Mouse (Mus musculus): ENCODE data around the gene Haus7. TPM values are rescaled to one million over a fixed set of nuclear protein-coding genes. Genes with fewer than 3 reads are reported as not detected.
"Not testable (repeated sequence)": the region's sequence is repeated elsewhere in the genome, so short reads cannot be mapped to it uniquely, and the experiment has no call there.

Gene Haus7
- polyA plus RNA-seq, 1 experiment from 2014 or later: 42.3 TPM

GRCm38 (mm10) chrX:73441428-73441827 is 17.4 kb downstream of the Haus7 start:
- H3K36me3 ChIP-seq (ENCODE audit: control insufficient read depth, insufficient read depth): no peaks in the 10 kb centered on the region
- WGBS: 68% methylated on average over 2 of the region's 2 CpGs
- no peaks in the 10 kb centered on the region for H3K9me3 ChIP-seq (replicated peaks; ENCODE audit: control insufficient read depth, low read length)
- no peak overlapping the region for H3K9ac ChIP-seq (ENCODE audit: low read length)
- no peak overlapping the region for H3K4me2 ChIP-seq (ENCODE audit: low read depth, low read length)
- H3K4me1 ChIP-seq (ENCODE audit: control insufficient read depth, insufficient read depth, low read length): no peaks in the 10 kb centered on the region
- ATAC-seq (replicated peaks; ENCODE audit: extremely low read depth, insufficient read depth, low FRiP score): no peak
- no peak overlapping the region for H3K27ac ChIP-seq (ENCODE audit: low read length)
- no peak overlapping the region for H3K4me3 ChIP-seq (ENCODE audit: low read length)
- H3K27me3 ChIP-seq (ENCODE audit: control insufficient read depth, insufficient read depth, low read length): no peaks in the 10 kb centered on the region; the same call in 1 of the 2 replicates

- Histone ChIP-seq H3K9me3 (replicated peaks; ENCODE audit: control insufficient read depth, low read length) (no peaks in the 10 kb centered on the region), H3K4me1 (ENCODE audit: control insufficient read depth, insufficient read depth, low read length) (no peaks in the 10 kb centered on the region), H3K27ac (ENCODE audit: low read length) (no peak within 1 kb of the TSS), H3K9ac (ENCODE audit: low read length) (no peak within 1 kb of the TSS), H3K4me3 (ENCODE audit: low read length) (no peak within 1 kb of the TSS), H3K36me3 (ENCODE audit: control insufficient read depth, insufficient read depth) (no peaks in the 10 kb centered on the region), H3K27me3 (ENCODE audit: control insufficient read depth, insufficient read depth, low read length) (no peaks in the 10 kb centered on the region; the same call in 1 of the 2 replicates), H3K4me2 (ENCODE audit: low read depth, low read length) (no peak within 1 kb of the TSS)
- 70% methylated on average over 11 of the region's 11 CpGs for WGBS
- no peak for ATAC-seq (replicated peaks; ENCODE audit: extremely low read depth, insufficient read depth, low FRiP score)
Observed at GRCm38 (mm10) chrX:73435252-73435651, 23.6 kb downstream of the Haus7 start, which contains the start of gene Trex2. Gene Trex2, minus strand, starts transcription at chrX:73435344.

- ATAC-seq (replicated peaks; ENCODE audit: extremely low read depth, insufficient read depth, low FRiP score): no peak
- 66% methylated on average over 5 of the region's 5 CpGs for WGBS
- Histone ChIP-seq H3K4me2 (ENCODE audit: low read depth, low read length) (no peak overlapping the region), H3K27ac (ENCODE audit: low read length) (no peak overlapping the region), H3K9me3 (replicated peaks; ENCODE audit: control insufficient read depth, low read length) (no peaks in the 10 kb centered on the region), H3K9ac (ENCODE audit: low read length) (no peak overlapping the region), H3K36me3 (ENCODE audit: control insufficient read depth, insufficient read depth) (no peaks in the 10 kb centered on the region), H3K4me3 (ENCODE audit: low read length) (no peak overlapping the region), H3K27me3 (ENCODE audit: control insufficient read depth, insufficient read depth, low read length) (no peaks in the 10 kb centered on the region), H3K4me1 (ENCODE audit: control insufficient read depth, insufficient read depth, low read length) (no peaks in the 10 kb centered on the region)
Observed at GRCm38 (mm10) chrX:73432850-73433249, 26.0 kb downstream of the Haus7 start.

GRCm38 (mm10) chrX:73430036-73430435 is 28.8 kb downstream of the Haus7 start:
- Histone ChIP-seq H3K9me3 (replicated peaks; ENCODE audit: control insufficient read depth, low read length) (no peaks in the 10 kb centered on the region), H3K27me3 (ENCODE audit: control insufficient read depth, insufficient read depth, low read length) (no peaks in the 10 kb centered on the region), H3K36me3 (ENCODE audit: control insufficient read depth, insufficient read depth) (no peaks in the 10 kb centered on the region), H3K9ac (ENCODE audit: low read length) (no peak overlapping the region), H3K4me1 (ENCODE audit: control insufficient read depth, insufficient read depth, low read length) (no peaks in the 10 kb centered on the region), H3K4me2 (ENCODE audit: low read depth, low read length) (no peak overlapping the region), H3K27ac (ENCODE audit: low read length) (no peak overlapping the region), H3K4me3 (ENCODE audit: low read length) (no peak overlapping the region)
- 81% methylated on average over 2 of the region's 2 CpGs for WGBS
- ATAC-seq (replicated peaks; ENCODE audit: extremely low read depth, insufficient read depth, low FRiP score): no peak

GRCm38 (mm10) chrX:73412767-73413166 is 46.1 kb downstream of the Haus7 start:
- no peak overlapping the region for H3K4me2 ChIP-seq (ENCODE audit: low read depth, low read length)
- H3K9ac ChIP-seq (ENCODE audit: low read length): no peak overlapping the region
- no peaks in the 10 kb centered on the region for H3K36me3 ChIP-seq (ENCODE audit: control insufficient read depth, insufficient read depth)
- 22% methylated on average over 1 of the region's 1 CpGs for WGBS
- peaks cover 4% of the 10 kb centered on the region; the same call in 1 of the 2 replicates for H3K27me3 ChIP-seq (ENCODE audit: control insufficient read depth, insufficient read depth, low read length)
- no peak overlapping the region for H3K27ac ChIP-seq (ENCODE audit: low read length)
- no peak for ATAC-seq (replicated peaks; ENCODE audit: extremely low read depth, insufficient read depth, low FRiP score)
- no peak overlapping the region for H3K4me3 ChIP-seq (ENCODE audit: low read length)
- H3K9me3 ChIP-seq (replicated peaks; ENCODE audit: control insufficient read depth, low read length): no peaks in the 10 kb centered on the region
- no peaks in the 10 kb centered on the region for H3K4me1 ChIP-seq (ENCODE audit: control insufficient read depth, insufficient read depth, low read length)

- 13% methylated on average over 20 of the region's 20 CpGs for WGBS
- 0 out of 2 replicates have a peak within 1 kb of the TSS, but pooled peaks have one; percentile 3 for H3K9ac ChIP-seq (ENCODE audit: low read length)
- no peaks in the 10 kb centered on the region; the same call in 1 of the 2 replicates for H3K9me3 ChIP-seq (replicated peaks; ENCODE audit: control insufficient read depth, low read length)
- peak within 1 kb of the TSS; percentile 37 for H3K4me3 ChIP-seq (ENCODE audit: low read length)
- ATAC-seq (replicated peaks; ENCODE audit: extremely low read depth, insufficient read depth, low FRiP score): no peak
- peak within 1 kb of the TSS; percentile 60 for H3K4me2 ChIP-seq (ENCODE audit: low read depth, low read length)
- H3K27ac ChIP-seq (ENCODE audit: low read length): no peak within 1 kb of the TSS
- peaks cover 4% of the 10 kb centered on the region; the same call in 1 of the 2 replicates for H3K27me3 ChIP-seq (ENCODE audit: control insufficient read depth, insufficient read depth, low read length)
- H3K4me1 ChIP-seq (ENCODE audit: control insufficient read depth, insufficient read depth, low read length): no peaks in the 10 kb centered on the region
- no peaks in the 10 kb centered on the region for H3K36me3 ChIP-seq (ENCODE audit: control insufficient read depth, insufficient read depth)
Observed at GRCm38 (mm10) chrX:73410880-73411517, 47.8 kb downstream of the Haus7 start, which contains the start of gene Zfp92. Gene Zfp92, plus strand, starts transcription at chrX:73411096.

- Histone ChIP-seq H3K36me3 (ENCODE audit: control insufficient read depth, insufficient read depth) (no peaks in the 10 kb centered on the region), H3K27me3 (ENCODE audit: control insufficient read depth, insufficient read depth, low read length) (no peaks in the 10 kb centered on the region), H3K9ac (ENCODE audit: low read length) (no peak overlapping the region), H3K27ac (ENCODE audit: low read length) (no peak overlapping the region), H3K4me1 (ENCODE audit: control insufficient read depth, insufficient read depth, low read length) (no peaks in the 10 kb centered on the region), H3K4me3 (ENCODE audit: low read length) (no peak overlapping the region), H3K9me3 (replicated peaks; ENCODE audit: control insufficient read depth, low read length) (no peaks in the 10 kb centered on the region), H3K4me2 (ENCODE audit: low read depth, low read length) (no peak overlapping the region)
- 92% methylated on average over 12 of the region's 12 CpGs for WGBS
- ATAC-seq (replicated peaks; ENCODE audit: extremely low read depth, insufficient read depth, low FRiP score): no peak
Observed at GRCm38 (mm10) chrX:73401616-73402015, 57.2 kb downstream of the Haus7 start.

- Histone ChIP-seq H3K9ac (ENCODE audit: low read length) (no peak overlapping the region), H3K27ac (ENCODE audit: low read length) (no peak overlapping the region), H3K36me3 (ENCODE audit: control insufficient read depth, insufficient read depth) (no peaks in the 10 kb centered on the region), H3K4me1 (ENCODE audit: control insufficient read depth, insufficient read depth, low read length) (no peaks in the 10 kb centered on the region), H3K9me3 (replicated peaks; ENCODE audit: control insufficient read depth, low read length) (no peaks in the 10 kb centered on the region), H3K27me3 (ENCODE audit: control insufficient read depth, insufficient read depth, low read length) (no peaks in the 10 kb centered on the region), H3K4me2 (ENCODE audit: low read depth, low read length) (no peak overlapping the region), H3K4me3 (ENCODE audit: low read length) (no peak overlapping the region)
- 86% methylated on average over 20 of the region's 20 CpGs for WGBS
- ATAC-seq (replicated peaks; ENCODE audit: extremely low read depth, insufficient read depth, low FRiP score): no peak
Observed at GRCm38 (mm10) chrX:73400951-73401350, 57.9 kb downstream of the Haus7 start.

GRCm38 (mm10) chrX:73398636-73399035 is 60.2 kb downstream of the Haus7 start, which contains the start of gene Gm18336:
Gene Gm18336, minus strand, starts transcription at chrX:73398736.
- not testable (repeated sequence) for H3K4me3 ChIP-seq (ENCODE audit: low read length); H3K27me3 ChIP-seq (ENCODE audit: control insufficient read depth, insufficient read depth, low read length); H3K4me1 ChIP-seq (ENCODE audit: control insufficient read depth, insufficient read depth, low read length); H3K36me3 ChIP-seq (ENCODE audit: control insufficient read depth, insufficient read depth); H3K9me3 ChIP-seq (replicated peaks; ENCODE audit: control insufficient read depth, low read length); H3K27ac ChIP-seq (ENCODE audit: low read length); ATAC-seq (replicated peaks; ENCODE audit: extremely low read depth, insufficient read depth, low FRiP score); H3K9ac ChIP-seq (ENCODE audit: low read length); H3K4me2 ChIP-seq (ENCODE audit: low read depth, low read length)
- WGBS: 76% methylated on average over 2 of the region's 2 CpGs

All from heart, embryonic 16.5 days (tissue).